Mouse (Mus musculus) liver, embryonic 15.5 days (tissue): Measurements from ENCODE around the gene Btk. TPM values are rescaled to one million over a fixed set of nuclear protein-coding genes. Genes with fewer than 3 reads are reported as not detected.
A peak's percentile ranks its signal among the peaks of the same experiment; 100 is the strongest.

Experiments used
- ATAC-seq: fragments of 200-750 bp; cut with Nextera tagmentation; 2 replicates; pipeline ENCODE4 v1.8.0; 2017; ENCODE audit warnings: moderate number of reproducible peaks, mild to moderate bottlenecking, moderate library complexity; ENCODE audit not compliant: insufficient read depth
- H3K27ac ChIP-seq: fragments of 300-500 bp; sonication (generic); replicated peaks from 2 replicates; pipeline ENCODE4 v1.5.1; 2015; ENCODE audit warnings: mild to moderate bottlenecking, inconsistent platforms
- H3K27me3 ChIP-seq: fragments of 300-500 bp; sonication (generic); 2 replicates; pipeline ENCODE4 v1.6.1; 2015; ENCODE audit warnings: mild to moderate bottlenecking, inconsistent platforms
- H3K36me3 ChIP-seq: fragments of 300-500 bp; sonication (generic); replicated peaks from 2 replicates; pipeline ENCODE4 v1.6.1; 2015; ENCODE audit warnings: moderate library complexity, mild to moderate bottlenecking, inconsistent platforms
- H3K4me1 ChIP-seq: fragments of 300-500 bp; sonication (generic); replicated peaks from 2 replicates; pipeline ENCODE4 v1.6.1; 2015; ENCODE audit warnings: inconsistent platforms
- H3K4me2 ChIP-seq: fragments of 300-500 bp; sonication (generic); 2 replicates; pipeline ENCODE4 v1.6.1; 2015; ENCODE audit warnings: moderate library complexity, mild to moderate bottlenecking, inconsistent platforms
- H3K4me3 ChIP-seq: fragments of 300-500 bp; sonication (generic); replicated peaks from 2 replicates; pipeline ENCODE4 v1.5.1; 2015; ENCODE audit warnings: mild to moderate bottlenecking, inconsistent platforms
- H3K9ac ChIP-seq: fragments of 300-500 bp; sonication (generic); 2 replicates; pipeline ENCODE4 v1.6.1; 2015; ENCODE audit warnings: moderate library complexity, mild to moderate bottlenecking, inconsistent platforms
- H3K9me3 ChIP-seq: fragments of 300-500 bp; sonication (generic); replicated peaks from 2 replicates; pipeline ENCODE4 v1.6.1; 2016; ENCODE audit warnings: inconsistent platforms
- WGBS: fragments of 180-500 bp; shearing (Covaris S2); methylation state at CpG from one replicate; pipeline ENCODE4 v1.1.7; 2015; ENCODE audit warnings: mixed read lengths; ENCODE audit not compliant: insufficient replicate concordance; 5-methylcytosine and 5-hydroxymethylcytosine counted together
- polyA plus RNA-seq: library from polyadenylated mRNA; unstranded; fragments of >200 nt; fragmentation: Nextera tagmentation; extraction: Ambion mirVana; gene quantifications from 2 replicates; pipeline ENCODE4 v1.2.1, GENCODE M21; 2015

Gene Btk
- polyA plus RNA-seq, 1 experiment from 2014 or later: 15.1 TPM

GRCm38 (mm10) chrX:134580528-134581305 lies 2.7 kb downstream of the Btk start:
- no peak overlapping the region for H3K9ac ChIP-seq
- ATAC-seq: no peak
- peak overlapping the region; percentile 44; the same call in 1 of the 2 replicates for H3K4me3 ChIP-seq

GRCm38 (mm10) chrX:134577896-134578295 lies 5.5 kb downstream of the Btk start:
- ATAC-seq: no peak
- 69% methylated on average over 4 of the region's 4 CpGs for WGBS
- Histone ChIP-seq H3K9me3 (no peaks in the 10 kb centered on the region), H3K4me3 (no peak overlapping the region), H3K4me1 (peaks cover 15% of the 10 kb centered on the region; the same call in 1 of the 2 replicates), H3K27me3 (no peaks in the 10 kb centered on the region), H3K4me2 (no peak overlapping the region), H3K27ac (no peak overlapping the region), H3K36me3 (no peaks in the 10 kb centered on the region), H3K9ac (no peak overlapping the region)

More at GRCm38 (mm10) chrX:134580528-134581305, 2.7 kb downstream of the Btk start:
- Histone ChIP-seq H3K36me3 (no peaks in the 10 kb centered on the region), H3K4me2 (peak overlapping the region; percentile 62), H3K27me3 (no peaks in the 10 kb centered on the region), H3K27ac (no peak overlapping the region; the same call in 1 of the 2 replicates), H3K4me1 (peaks cover 33% of the 10 kb centered on the region), H3K9me3 (no peaks in the 10 kb centered on the region)
- WGBS: 58% methylated on average over 14 of the region's 14 CpGs

- no peak overlapping the region for H3K9ac ChIP-seq
- H3K4me1 ChIP-seq: no peaks in the 10 kb centered on the region
- H3K36me3 ChIP-seq: no peaks in the 10 kb centered on the region
- H3K27ac ChIP-seq: no peak overlapping the region
- H3K4me3 ChIP-seq: no peak overlapping the region
- no peaks in the 10 kb centered on the region for H3K9me3 ChIP-seq
- 57% methylated on average over 8 of the region's 8 CpGs for WGBS
- no peak for ATAC-seq
- no peak overlapping the region for H3K4me2 ChIP-seq
- no peaks in the 10 kb centered on the region for H3K27me3 ChIP-seq
Measured at GRCm38 (mm10) chrX:134566536-134567222, 16.7 kb downstream of the Btk start.

GRCm38 (mm10) chrX:134564326-134564725 lies 19.0 kb downstream of the Btk start:
- no peak overlapping the region for H3K4me3 ChIP-seq
- no peaks in the 10 kb centered on the region for H3K4me1 ChIP-seq
- no peak; the same call in 1 of the 2 replicates for ATAC-seq
- 30% methylated on average over 4 of the region's 4 CpGs for WGBS
- H3K27me3 ChIP-seq: no peaks in the 10 kb centered on the region
- no peak overlapping the region for H3K27ac ChIP-seq
- H3K9ac ChIP-seq: no peak overlapping the region
- no peaks in the 10 kb centered on the region for H3K9me3 ChIP-seq
- no peaks in the 10 kb centered on the region for H3K36me3 ChIP-seq
- no peak overlapping the region for H3K4me2 ChIP-seq

GRCm38 (mm10) chrX:134554425-134554824 lies 28.9 kb downstream of the Btk start:
- Histone ChIP-seq H3K4me1 (no peaks in the 10 kb centered on the region), H3K9ac (no peak overlapping the region), H3K4me2 (no peak overlapping the region), H3K9me3 (no peaks in the 10 kb centered on the region), H3K27me3 (no peaks in the 10 kb centered on the region), H3K4me3 (no peak overlapping the region), H3K27ac (no peak overlapping the region), H3K36me3 (no peaks in the 10 kb centered on the region)
- ATAC-seq: no peak
- 66% methylated on average over 6 of the region's 6 CpGs for WGBS

GRCm38 (mm10) chrX:134553326-134553725 lies 30.0 kb downstream of the Btk start:
- Histone ChIP-seq H3K36me3 (no peaks in the 10 kb centered on the region), H3K4me2 (no peak overlapping the region), H3K27me3 (no peaks in the 10 kb centered on the region), H3K27ac (no peak overlapping the region), H3K9me3 (no peaks in the 10 kb centered on the region), H3K9ac (no peak overlapping the region), H3K4me3 (no peak overlapping the region), H3K4me1 (no peaks in the 10 kb centered on the region)
- 72% methylated on average over 4 of the region's 4 CpGs for WGBS
- no peak for ATAC-seq

- H3K36me3 ChIP-seq: no peaks in the 10 kb centered on the region
- H3K27ac ChIP-seq: no peak overlapping the region
- no peaks in the 10 kb centered on the region for H3K27me3 ChIP-seq
- H3K9ac ChIP-seq: no peak overlapping the region
- no peak overlapping the region for H3K4me2 ChIP-seq
- no peak for ATAC-seq
- 11% methylated on average over 5 of the region's 5 CpGs for WGBS
- H3K4me1 ChIP-seq: no peaks in the 10 kb centered on the region
- no peaks in the 10 kb centered on the region for H3K9me3 ChIP-seq
- no peak overlapping the region for H3K4me3 ChIP-seq
Measured at GRCm38 (mm10) chrX:134550903-134551302, 32.5 kb downstream of the Btk start.

GRCm38 (mm10) chrX:134547330-134547729 lies 36.0 kb downstream of the Btk start:
- 72% methylated on average over 4 of the region's 4 CpGs for WGBS
- Histone ChIP-seq H3K9ac (no peak overlapping the region), H3K4me2 (no peak overlapping the region), H3K4me3 (no peak overlapping the region), H3K27ac (no peak overlapping the region), H3K4me1 (0 out of 2 replicates have a peak, but pooled peaks cover 2% of the 10 kb centered on the region), H3K9me3 (no peaks in the 10 kb centered on the region), H3K27me3 (no peaks in the 10 kb centered on the region), H3K36me3 (no peaks in the 10 kb centered on the region)
- no peak for ATAC-seq

GRCm38 (mm10) chrX:134541955-134542308 lies 41.4 kb downstream of the Btk start:
- H3K27ac ChIP-seq: peak overlapping the region; percentile 81; the same call in 1 of the 2 replicates
- peak overlapping the region; percentile 60 for H3K9ac ChIP-seq

GRCm38 (mm10) chrX:134541145-134541954 lies 42.0 kb downstream of the Btk start, which contains the start of gene Timm8a1:
Timm8a1 (minus strand) TSS chrX:134541865.
- Histone ChIP-seq H3K9me3 (no peaks in the 10 kb centered on the region), H3K27ac (peak within 1 kb of the TSS; percentile 81), H3K4me3 (peak within 1 kb of the TSS; percentile 67), H3K4me1 (peaks cover 3% of the 10 kb centered on the region; the same call in 1 of the 2 replicates), H3K27me3 (no peaks in the 10 kb centered on the region), H3K4me2 (peak within 1 kb of the TSS; percentile 77), H3K9ac (peak within 1 kb of the TSS; percentile 60), H3K36me3 (no peaks in the 10 kb centered on the region)
- peak; percentile 87 for ATAC-seq
- WGBS: 23% methylated on average over 44 of the region's 61 CpGs

More at GRCm38 (mm10) chrX:134541955-134542308, 41.4 kb downstream of the Btk start:
- no peaks in the 10 kb centered on the region for H3K36me3 ChIP-seq
- 0 out of 2 replicates have a peak, but pooled peaks have one; percentile 12 for ATAC-seq
- 21% methylated on average over 6 of the region's 6 CpGs for whole genome bisulfite sequencing
- no peaks in the 10 kb centered on the region for H3K9me3 ChIP-seq
- no peaks in the 10 kb centered on the region for H3K27me3 ChIP-seq
- H3K4me2 ChIP-seq: peak overlapping the region; percentile 77
- peaks cover 3% of the 10 kb centered on the region; the same call in 1 of the 2 replicates for H3K4me1 ChIP-seq
- peak overlapping the region; percentile 67 for H3K4me3 ChIP-seq
